Mouse (Mus musculus) forebrain, embryonic 11.5 days (tissue): ENCODE measurements at regions not wholly inside any gene's neighbourhood (a gene's known extent, or its start where the extent isn't known, plus 50 kb on each side); places are given as distances from the start of the nearest gene placed in this dataset.

Experiments used
- ATAC-seq: fragments of 200-750 bp; cut with Nextera tagmentation; replicated peaks from 2 replicates; pipeline ENCODE4 v1.8.0; 2017; ENCODE audit warnings: moderate TSS enrichment; ENCODE audit not compliant: low FRiP score
- DNase-seq: peaks from one replicate; pipeline ENCODE4 v3.0.0-alpha.2; 2017; ENCODE audit warnings: low spot score
- H3K27ac ChIP-seq: fragments of 300-500 bp; sonication (generic); 2 replicates; pipeline ENCODE4 v1.5.1; 2014; ENCODE audit warnings: low read depth, low read length
- H3K27me3 ChIP-seq: fragments of 300-500 bp; sonication (generic); 2 replicates; pipeline ENCODE4 v1.6.1; 2014; ENCODE audit warnings: mild to moderate bottlenecking, low read length, mixed read lengths; ENCODE audit not compliant: control insufficient read depth, insufficient read depth
- H3K36me3 ChIP-seq: fragments of 300-500 bp; sonication (generic); 2 replicates; pipeline ENCODE4 v1.6.1; 2014; ENCODE audit warnings: mild to moderate bottlenecking, low read length, moderate library complexity, mixed read lengths; ENCODE audit not compliant: control insufficient read depth, insufficient read depth
- H3K4me1 ChIP-seq: fragments of 300-500 bp; sonication (generic); replicated peaks from 2 replicates; pipeline ENCODE4 v1.6.1; 2014; ENCODE audit warnings: low read length, mixed read lengths; ENCODE audit not compliant: control insufficient read depth, insufficient read depth
- H3K4me2 ChIP-seq: fragments of 300-500 bp; sonication (generic); 2 replicates; pipeline ENCODE4 v1.6.1; 2014; ENCODE audit warnings: low read depth, mild to moderate bottlenecking, low read length, moderate library complexity, mixed read lengths; ENCODE audit not compliant: severe bottlenecking
- H3K4me3 ChIP-seq: fragments of 300-500 bp; sonication (generic); 2 replicates; pipeline ENCODE4 v1.5.1; 2014; ENCODE audit warnings: low read depth, low read length
- H3K9ac ChIP-seq: fragments of 300-500 bp; sonication (generic); 2 replicates; pipeline ENCODE4 v1.6.1; 2014; ENCODE audit warnings: low read length
- H3K9me3 ChIP-seq: fragments of 300-500 bp; sonication (generic); 2 replicates; pipeline ENCODE4 v1.6.1; 2016; ENCODE audit warnings: low read length, mixed read lengths; ENCODE audit not compliant: control insufficient read depth
- WGBS: fragments of 180-500 bp; shearing (Covaris S2); extraction: QIAGEN DNeasy Blood & Tissue Kit; methylation state at CpG from one replicate; pipeline ENCODE4 v1.1.7; 2014; 5-methylcytosine and 5-hydroxymethylcytosine counted together

GRCm38 (mm10) chr1:35106665-35107064, 256.9 kb downstream of the Plekhb2 start:
- Histone ChIP-seq H3K9ac (no peak overlapping the region), H3K9me3 (no peaks in the 10 kb centered on the region), H3K27me3 (no peaks in the 10 kb centered on the region), H3K27ac (no peak overlapping the region), H3K4me2 (no peak overlapping the region), H3K4me3 (no peak overlapping the region), H3K4me1 (no peaks in the 10 kb centered on the region), H3K36me3 (no peaks in the 10 kb centered on the region)
- 100% methylated on average over 1 of the region's 1 CpGs for WGBS
- no peak for DNase-seq
- peak; percentile 36; the same call in 1 of the 2 replicates for ATAC-seq

GRCm38 (mm10) chr1:35109801-35110200, 260.0 kb downstream of the Plekhb2 start:
- Histone ChIP-seq H3K4me2 (no peak overlapping the region), H3K27me3 (no peaks in the 10 kb centered on the region), H3K4me3 (no peak overlapping the region), H3K27ac (no peak overlapping the region), H3K9me3 (no peaks in the 10 kb centered on the region), H3K9ac (no peak overlapping the region), H3K4me1 (no peaks in the 10 kb centered on the region), H3K36me3 (no peaks in the 10 kb centered on the region)
- ATAC-seq (no peak), DNase-seq (no peak)
- WGBS: 58% methylated on average over 1 of the region's 1 CpGs

GRCm38 (mm10) chr1:35115521-35115920, 265.7 kb downstream of the Plekhb2 start:
- Histone ChIP-seq H3K27me3 (no peaks in the 10 kb centered on the region), H3K4me1 (no peaks in the 10 kb centered on the region), H3K27ac (no peak overlapping the region), H3K9me3 (no peaks in the 10 kb centered on the region; the same call in 1 of the 2 replicates), H3K36me3 (no peaks in the 10 kb centered on the region), H3K4me3 (no peak overlapping the region), H3K4me2 (no peak overlapping the region), H3K9ac (no peak overlapping the region)
- DNase-seq (no peak), ATAC-seq (no peak)

GRCm38 (mm10) chr1:35137907-35138306, 288.1 kb downstream of the Plekhb2 start:
- no peaks in the 10 kb centered on the region for H3K27me3 ChIP-seq
- DNase-seq: no peak
- 85% methylated on average over 3 of the region's 3 CpGs for WGBS
- H3K27ac ChIP-seq: no peak overlapping the region
- no peak overlapping the region for H3K4me2 ChIP-seq
- no peak overlapping the region for H3K9ac ChIP-seq
- H3K4me1 ChIP-seq: no peaks in the 10 kb centered on the region
- no peaks in the 10 kb centered on the region; the same call in 1 of the 2 replicates for H3K9me3 ChIP-seq
- no peak for ATAC-seq
- no peaks in the 10 kb centered on the region for H3K36me3 ChIP-seq
- H3K4me3 ChIP-seq: no peak overlapping the region

- Histone ChIP-seq H3K27ac (no peak overlapping the region), H3K4me3 (no peak overlapping the region), H3K27me3 (no peaks in the 10 kb centered on the region), H3K9me3 (no peaks in the 10 kb centered on the region), H3K36me3 (no peaks in the 10 kb centered on the region), H3K4me2 (no peak overlapping the region), H3K9ac (no peak overlapping the region), H3K4me1 (no peaks in the 10 kb centered on the region)
- ATAC-seq: no peak
- no peak for DNase-seq
Measured at GRCm38 (mm10) chr1:35149036-35149435, 299.3 kb downstream of the Plekhb2 start.

GRCm38 (mm10) chr1:35162506-35162905, 312.7 kb downstream of the Plekhb2 start:
- Histone ChIP-seq H3K9me3 (no peaks in the 10 kb centered on the region), H3K4me2 (no peak overlapping the region), H3K27ac (no peak overlapping the region), H3K4me1 (no peaks in the 10 kb centered on the region), H3K9ac (no peak overlapping the region), H3K4me3 (no peak overlapping the region), H3K27me3 (no peaks in the 10 kb centered on the region), H3K36me3 (no peaks in the 10 kb centered on the region)
- no peak for DNase-seq
- no peak for ATAC-seq

- DNase-seq (no peak), ATAC-seq (no peak)
- H3K4me3 ChIP-seq: no peak overlapping the region
- H3K27me3 ChIP-seq: no peaks in the 10 kb centered on the region
- H3K4me2 ChIP-seq: no peak overlapping the region
- H3K9ac ChIP-seq: no peak overlapping the region
- 94% methylated on average over 2 of the region's 2 CpGs for WGBS
- no peaks in the 10 kb centered on the region for H3K4me1 ChIP-seq
- H3K27ac ChIP-seq: no peak overlapping the region
- no peaks in the 10 kb centered on the region for H3K36me3 ChIP-seq
- H3K9me3 ChIP-seq: no peaks in the 10 kb centered on the region
Measured at GRCm38 (mm10) chr1:35200656-35201055, 350.9 kb downstream of the Plekhb2 start.

- no peaks in the 10 kb centered on the region for H3K9me3 ChIP-seq
- H3K27ac ChIP-seq: no peak overlapping the region
- ATAC-seq (no peak), DNase-seq (no peak)
- 78% methylated on average over 7 of the region's 7 CpGs for WGBS
- H3K4me1 ChIP-seq: no peaks in the 10 kb centered on the region
- no peaks in the 10 kb centered on the region for H3K36me3 ChIP-seq
- no peak overlapping the region for H3K9ac ChIP-seq
- no peaks in the 10 kb centered on the region for H3K27me3 ChIP-seq
- no peak overlapping the region for H3K4me2 ChIP-seq
- no peak overlapping the region for H3K4me3 ChIP-seq
Measured at GRCm38 (mm10) chr1:35201083-35201879, 351.5 kb downstream of the Plekhb2 start.

GRCm38 (mm10) chr1:35201880-35202220, 352.1 kb downstream of the Plekhb2 start:
- ATAC-seq (no peak), DNase-seq (no peak)
- Histone ChIP-seq H3K36me3 (no peaks in the 10 kb centered on the region), H3K4me3 (no peak overlapping the region), H3K9ac (no peak overlapping the region), H3K9me3 (no peaks in the 10 kb centered on the region), H3K4me2 (no peak overlapping the region), H3K4me1 (no peaks in the 10 kb centered on the region), H3K27ac (no peak overlapping the region), H3K27me3 (no peaks in the 10 kb centered on the region)
- WGBS: 92% methylated on average over 1 of the region's 1 CpGs
